In the genomic region with DNA sequence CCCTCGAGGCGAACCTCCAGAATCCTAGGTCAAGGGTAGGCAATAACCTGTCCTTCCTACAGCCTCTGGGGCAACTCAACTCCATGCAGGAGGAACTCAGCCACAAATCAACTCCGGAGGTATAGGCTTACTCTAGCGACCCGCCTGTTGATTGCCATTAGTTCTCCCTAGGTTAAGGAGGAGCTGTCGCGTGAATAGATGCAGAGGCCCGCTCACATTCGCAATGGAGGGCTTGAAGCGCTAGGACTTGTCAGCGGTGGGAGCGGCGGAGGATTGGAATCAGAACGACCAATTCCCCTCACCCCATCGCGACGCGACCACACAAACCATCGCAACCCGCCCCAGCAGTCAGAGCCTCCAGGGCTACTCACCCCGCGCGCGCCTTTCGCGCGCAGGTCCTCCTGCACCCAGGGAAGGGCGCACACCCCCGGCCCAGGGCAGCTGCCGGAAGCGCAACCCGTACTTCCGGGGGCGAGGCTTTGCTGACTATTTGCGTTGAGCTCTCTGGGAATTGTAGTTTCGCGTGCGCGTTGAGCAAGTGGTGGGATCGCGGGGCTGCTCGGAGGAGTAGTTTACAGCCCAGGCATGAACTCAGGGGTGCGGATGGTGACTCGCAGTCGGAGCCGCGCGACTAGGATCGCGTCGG, we compare ENCODE assay signal across 8 mouse cellular contexts. TPM values are rescaled to one million over a fixed set of nuclear protein-coding genes. Genes with fewer than 3 reads are reported as not detected.
A peak's percentile ranks its signal among the peaks of the same experiment; 100 is the strongest.
DNase-seq lines count a peak whose midpoint lies in the region; ATAC-seq lines count a peak whose summit lies in the region.

A gene (minus strand): TSS at position 464 of the 646 bp plus-strand sequence.
A gene (plus strand): TSS at position 514 of the 646 bp plus-strand sequence.

- no peaks in the 10 kb centered on the region for H3K27me3 ChIP-seq in hindbrain, embryonic 13.5 days

- peaks cover 26% of the 10 kb centered on the region for H3K4me1 ChIP-seq in hindbrain, embryonic 13.5 days (replicated peaks)

- peaks cover 35% of the 10 kb centered on the region for H3K36me3 ChIP-seq in hindbrain, embryonic 13.5 days

- peak; percentile 88 for ATAC-seq in hindbrain, embryonic 13.5 days (ENCODE audit: low FRiP score)

- H3K9ac ChIP-seq in hindbrain, embryonic 13.5 days, result peak within 1 kb of the TSS; percentile 75

- H3K4me2 ChIP-seq in hindbrain, embryonic 13.5 days, result peak within 1 kb of the TSS; percentile 89

- peak within 1 kb of the TSS; percentile 76 for H3K27ac ChIP-seq in hindbrain, embryonic 13.5 days

- peak; percentile 87 for DNase-seq in T-cell, adult 2 months (ENCODE audit: low spot score)
- peak; percentile 85 to 87 for DNase-seq in cerebellum, postnatal 25 days
- peak; percentile 60 to 71 for DNase-seq in frontal cortex, postnatal 25 days (ENCODE audit: low spot score in 2 of 2)
- peak; percentile 81 to 88 for DNase-seq in layer of hippocampus, postnatal 14 days (ENCODE audit: low spot score in 2 of 2)
- peak; percentile 84 for DNase-seq in lung, postnatal 14 days
- peak; percentile 59 for DNase-seq in retina, adult 2 months (ENCODE audit: low read depth, low spot score)
- DNase-seq in thymus, postnatal 25 days, result peak; percentile 89

- no peaks in the 10 kb centered on the region for H3K9me3 ChIP-seq in hindbrain, embryonic 13.5 days

- peak within 1 kb of the TSS; percentile 68 for H3K4me3 ChIP-seq in hindbrain, embryonic 13.5 days

- WGBS in hindbrain, embryonic 13.5 days, result 2% methylated on average over 51 of the region's 51 CpGs

RNA-seq across cellular contexts. Expression of the first gene that starts in this region (rescaled TPM):
- polyA plus RNA-seq in hindbrain, embryonic 13.5 days (2015; fragmentation: Nextera tagmentation; extraction: Ambion mirVana), result 67.9 and 76.0 TPM in 2 replicates
- 100 to 1,000 TPM; 160 to 162 TPM for total RNA-seq in layer of hippocampus, postnatal 14 days (2021)

RNA-seq across cellular contexts. Expression of the second gene that starts in this region (rescaled TPM):
- polyA plus RNA-seq in hindbrain, embryonic 13.5 days (2015; fragmentation: Nextera tagmentation; extraction: Ambion mirVana), result 8.2 and 8.8 TPM in 2 replicates
- 1 to 10 TPM; 3.9 to 5.3 TPM for total RNA-seq in layer of hippocampus, postnatal 14 days (2021)

Comparison
In these comparisons a context has a peak if more than half of its experiments do, and no peak if none do; other contexts are left out.
1. Peak in every context shown above with its lines: DNase-seq, ATAC-seq, H3K4me3 ChIP-seq and H3K27ac ChIP-seq.